In the genomic region with DNA sequence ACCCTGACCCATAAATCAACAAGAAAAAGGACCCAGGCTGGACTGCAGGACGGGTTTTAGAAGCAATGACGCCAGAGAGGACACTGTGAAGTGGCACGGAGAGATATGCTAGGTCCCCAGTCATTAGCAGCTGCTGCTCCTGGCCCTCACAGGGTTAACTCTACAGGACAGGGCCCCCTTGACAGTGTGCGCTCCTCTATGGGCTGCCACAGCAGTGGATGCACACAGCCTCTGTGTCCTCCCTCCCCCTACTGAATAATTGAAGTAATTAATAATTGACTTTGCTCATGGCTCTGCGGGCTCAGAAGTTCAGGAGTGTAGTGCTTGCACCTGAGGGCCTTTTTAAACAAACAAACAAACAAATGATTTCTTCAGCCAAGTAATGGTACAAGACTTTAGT, we compare ENCODE assay signal across 23 mouse cellular contexts.
"Had no signal": no experiment of that assay in that cellular context is flagged by ENCODE, and none has a peak within 500 bp of the region (broad histone marks: within the 10 kb centered on the region; RNA-seq: fewer than 3 reads in every experiment).

No protein-coding gene starts in this region.

- H3K4me2 ChIP-seq: liver, embryonic 12.5 days; liver, embryonic 15.5 days; lung, embryonic 15.5 days; midbrain, embryonic 13.5 days; neural tube, embryonic 13.5 days had no signal

- H3K9ac ChIP-seq: liver, embryonic 12.5 days; liver, embryonic 15.5 days; lung, embryonic 15.5 days; midbrain, embryonic 13.5 days; neural tube, embryonic 13.5 days had no signal

- H3K4me3 ChIP-seq: left cerebral cortex, adult 2 months; liver, embryonic 12.5 days; liver, embryonic 15.5 days; lung, embryonic 15.5 days; megakaryocyte, embryonic 14.5 days; midbrain, embryonic 10.5 days; midbrain, embryonic 13.5 days; myocyte; neural tube, embryonic 13.5 days had no signal

- H3K4me1 ChIP-seq: liver, embryonic 12.5 days; liver, embryonic 15.5 days; lung, embryonic 15.5 days; midbrain, embryonic 10.5 days; midbrain, embryonic 13.5 days; neural tube, embryonic 13.5 days had no signal

- H3K27me3 ChIP-seq: liver, embryonic 12.5 days; liver, embryonic 15.5 days; lung, embryonic 15.5 days; megakaryocyte, embryonic 14.5 days; midbrain, embryonic 13.5 days; neural tube, embryonic 13.5 days had no signal

- ATAC-seq: hindbrain, postnatal 0 days; inflammation-experienced regulatory T-cells, adult 6 months; liver, embryonic 12.5 days; midbrain, embryonic 13.5 days; midbrain, embryonic 16.5 days had no signal

- DNase-seq: layer of hippocampus, postnatal 36 days; lung, adult 18-20 months; lung, postnatal 10 days; lung, postnatal 36 days; right cerebral cortex, adult 18-20 months; right cerebral cortex, postnatal 14 days; right cerebral cortex, postnatal 4 days; thymus, adult 2 months; thymus, postnatal 14 days; thymus, postnatal 4 days had no signal

- H3K9me3 ChIP-seq: liver, embryonic 12.5 days; liver, embryonic 15.5 days; lung, embryonic 15.5 days; midbrain, embryonic 10.5 days; midbrain, embryonic 13.5 days; neural tube, embryonic 13.5 days had no signal

- H3K27ac ChIP-seq: hindbrain, postnatal 0 days; left cerebral cortex, adult 2 months; liver, embryonic 12.5 days; liver, embryonic 15.5 days; lung, embryonic 15.5 days; midbrain, embryonic 10.5 days; midbrain, embryonic 13.5 days; neural tube, embryonic 13.5 days; stomach, postnatal 0 days had no signal
